Mouse (Mus musculus) limb, embryonic 14.5 days (tissue): ENCODE results near the gene Gm16181. TPM values are rescaled to one million over a fixed set of nuclear protein-coding genes. Genes with fewer than 3 reads are reported as not detected.

ENCODE experiments used
- ATAC-seq: fragments of 200-750 bp; cut with Nextera tagmentation; 2 replicates; pipeline ENCODE4 v1.8.0; 2017; ENCODE audit warnings: low read depth, moderate number of reproducible peaks, moderate TSS enrichment; ENCODE audit not compliant: low FRiP score
- DNase-seq: peaks from one replicate; pipeline ENCODE4 v3.0.0-alpha.2; 2015; ENCODE audit warnings: low spot score
- H3K27ac ChIP-seq: fragments of 300-500 bp; sonication (generic); replicated peaks from 2 replicates; pipeline ENCODE4 v1.5.1; 2014; ENCODE audit warnings: low read depth, mild to moderate bottlenecking, low read length, moderate library complexity, mixed read lengths
- H3K27me3 ChIP-seq: fragments of 300-500 bp; sonication (generic); 2 replicates; pipeline ENCODE4 v1.6.1; 2014; ENCODE audit warnings: low read length, mixed read lengths; ENCODE audit not compliant: control insufficient read depth, insufficient read depth
- H3K36me3 ChIP-seq: fragments of 300-500 bp; sonication (generic); 2 replicates; pipeline ENCODE4 v1.6.1; 2014; ENCODE audit warnings: mild to moderate bottlenecking, low read length, moderate library complexity, mixed read lengths; ENCODE audit not compliant: control insufficient read depth, insufficient read depth
- H3K4me1 ChIP-seq: fragments of 300-500 bp; sonication (generic); 2 replicates; pipeline ENCODE4 v1.6.1; 2014; ENCODE audit warnings: antibody characterized with exemption, low read length, mixed read lengths; ENCODE audit not compliant: control insufficient read depth, insufficient read depth
- H3K4me2 ChIP-seq: fragments of 300-500 bp; sonication (generic); replicated peaks from 2 replicates; pipeline ENCODE4 v1.6.1; 2014; ENCODE audit warnings: low read depth, mild to moderate bottlenecking, low read length, moderate library complexity; ENCODE audit not compliant: severe bottlenecking
- H3K4me3 ChIP-seq: fragments of 300-500 bp; sonication (generic); replicated peaks from 2 replicates; pipeline ENCODE4 v1.5.1; 2014; ENCODE audit warnings: low read length
- H3K9ac ChIP-seq: fragments of 300-500 bp; sonication (generic); 2 replicates; pipeline ENCODE4 v1.6.1; 2014; ENCODE audit warnings: mild to moderate bottlenecking, low read depth, low read length, moderate library complexity; ENCODE audit not compliant: severe bottlenecking
- H3K9me3 ChIP-seq: fragments of 300-500 bp; sonication (generic); 2 replicates; pipeline ENCODE4 v1.6.1; 2016; ENCODE audit warnings: low read length; ENCODE audit not compliant: control insufficient read depth
- POLR2A ChIP-seq: fragments of 200-500 bp; IDR thresholded peaks from 2 replicates; pipeline ENCODE4 v1.8.0; 2012; ENCODE audit warnings: inconsistent platforms, mild to moderate bottlenecking, moderate library complexity, borderline replicate concordance; ENCODE audit not compliant: insufficient read depth, insufficient read length; ENCODE audit errors: extremely low read depth
- WGBS: fragments of 180-500 bp; shearing (Covaris S2); extraction: QIAGEN DNeasy Blood & Tissue Kit; methylation state at CpG from one replicate; pipeline ENCODE4 v1.1.7; 2014; 5-methylcytosine and 5-hydroxymethylcytosine counted together
- polyA plus RNA-seq, 2 experiments: library from polyadenylated mRNA; depleted of rRNA in 1 of 2; stranded (reverse) in 1 of 2; unstranded in 1 of 2; fragments of >200 nt; fragmentation: Nextera tagmentation in 1 of 2; extraction: Ambion mirVana in 1 of 2; gene quantifications; 2 replicates each; pipeline versions ENCODE4 v1.2.1 to v1.2.3; 2012 to 2014

Gm16181 gene
- polyA plus RNA-seq, 2 experiments = not detected

DNA sequence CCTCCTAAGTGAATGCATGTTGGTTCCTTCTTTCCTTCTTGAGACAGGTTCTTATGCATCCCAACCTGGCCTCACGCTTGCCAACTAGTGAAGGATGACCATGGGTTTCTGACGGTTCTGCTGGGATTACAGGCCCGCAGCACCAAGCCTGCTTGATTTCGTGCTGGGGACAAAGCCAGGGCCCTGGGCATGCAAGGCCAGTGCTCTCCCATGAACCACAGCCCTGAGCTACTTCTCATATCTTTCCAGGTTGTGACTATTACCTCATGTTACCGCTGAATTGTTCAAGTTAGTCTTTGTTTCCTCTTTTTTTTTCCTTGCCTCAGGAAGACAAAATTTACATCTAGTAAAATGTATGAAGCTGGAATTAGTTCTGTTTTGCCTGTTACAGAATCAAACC lies 27.7 kb upstream of the Gm16181 start:
- Histone ChIP-seq H3K4me3 (no peak overlapping the region), H3K27ac (no peak overlapping the region), H3K4me2 (no peak overlapping the region), H3K27me3 (peaks cover 21% of the 10 kb centered on the region), H3K9ac (no peak overlapping the region), H3K4me1 (peaks cover 4% of the 10 kb centered on the region; the same call in 1 of the 2 replicates), H3K9me3 (no peaks in the 10 kb centered on the region), H3K36me3 (no peaks in the 10 kb centered on the region)
- no peak for DNase-seq
- WGBS = 86% methylated on average over 5 of the region's 5 CpGs
- TF ChIP-seq POLR2A = no peak
- no peak for ATAC-seq

DNA sequence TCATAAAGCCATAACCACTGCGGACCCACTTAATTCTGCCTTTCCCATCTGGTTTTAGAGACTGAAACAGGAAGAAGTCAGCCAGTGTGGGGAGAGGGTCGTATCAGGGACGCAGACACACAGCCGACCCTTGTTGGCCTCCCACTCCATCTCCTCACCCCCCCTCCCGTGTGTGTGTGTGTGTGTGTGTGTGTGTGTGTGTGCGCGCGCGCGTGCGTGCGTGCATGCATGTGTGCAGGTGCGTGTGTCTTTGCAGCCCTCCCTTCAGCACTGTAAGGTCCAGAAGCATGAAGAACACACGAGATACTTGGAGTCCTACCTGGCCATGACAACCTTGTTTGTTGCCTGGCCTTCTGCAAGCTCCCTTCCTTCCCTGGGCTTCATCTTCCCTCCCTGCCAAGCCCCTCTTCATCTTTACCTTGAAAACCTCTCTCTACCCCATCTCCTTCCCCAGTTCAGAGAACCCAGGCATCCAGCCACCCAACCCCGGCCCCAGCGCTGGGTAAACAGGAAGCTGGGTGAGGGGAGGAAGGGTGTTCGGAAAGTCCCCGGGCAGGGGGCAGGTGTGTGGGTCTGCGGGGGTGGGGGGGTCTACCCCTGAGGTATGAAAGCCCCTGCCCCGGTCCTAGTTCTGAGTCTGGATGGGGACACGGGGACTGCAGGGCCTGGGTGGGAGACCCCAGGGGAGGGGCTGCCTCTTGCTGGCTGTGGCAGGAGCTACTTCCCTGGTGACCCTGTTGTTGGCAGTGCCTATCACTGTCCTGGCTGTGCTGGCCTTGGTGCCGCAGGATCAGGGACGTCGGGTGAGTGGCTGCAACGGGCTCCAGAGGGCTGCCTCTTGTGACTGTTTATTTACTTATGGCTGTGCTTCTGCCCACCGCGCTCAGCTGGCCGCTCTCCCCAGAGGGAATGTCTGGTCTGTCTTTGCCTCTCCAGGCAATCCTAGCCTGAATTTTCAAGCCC lies 26.5 kb upstream of the Gm16181 start, which contains the start of gene Ltb:
Gene Ltb (plus strand): TSS at position 559 of the 963 bp plus-strand sequence.
- ATAC-seq (no peak), DNase-seq (no peak)
- Histone ChIP-seq H3K9me3 (no peaks in the 10 kb centered on the region), H3K36me3 (no peaks in the 10 kb centered on the region), H3K27me3 (peaks cover 21% of the 10 kb centered on the region), H3K27ac (no peak within 1 kb of the TSS), H3K4me1 (peaks cover 4% of the 10 kb centered on the region; the same call in 1 of the 2 replicates), H3K4me2 (peak within 1 kb of the TSS; percentile 62), H3K4me3 (peak within 1 kb of the TSS; percentile 40), H3K9ac (no peak within 1 kb of the TSS)
- 59% methylated on average over 27 of the region's 28 CpGs for WGBS
- TF ChIP-seq POLR2A = no peak

DNA sequence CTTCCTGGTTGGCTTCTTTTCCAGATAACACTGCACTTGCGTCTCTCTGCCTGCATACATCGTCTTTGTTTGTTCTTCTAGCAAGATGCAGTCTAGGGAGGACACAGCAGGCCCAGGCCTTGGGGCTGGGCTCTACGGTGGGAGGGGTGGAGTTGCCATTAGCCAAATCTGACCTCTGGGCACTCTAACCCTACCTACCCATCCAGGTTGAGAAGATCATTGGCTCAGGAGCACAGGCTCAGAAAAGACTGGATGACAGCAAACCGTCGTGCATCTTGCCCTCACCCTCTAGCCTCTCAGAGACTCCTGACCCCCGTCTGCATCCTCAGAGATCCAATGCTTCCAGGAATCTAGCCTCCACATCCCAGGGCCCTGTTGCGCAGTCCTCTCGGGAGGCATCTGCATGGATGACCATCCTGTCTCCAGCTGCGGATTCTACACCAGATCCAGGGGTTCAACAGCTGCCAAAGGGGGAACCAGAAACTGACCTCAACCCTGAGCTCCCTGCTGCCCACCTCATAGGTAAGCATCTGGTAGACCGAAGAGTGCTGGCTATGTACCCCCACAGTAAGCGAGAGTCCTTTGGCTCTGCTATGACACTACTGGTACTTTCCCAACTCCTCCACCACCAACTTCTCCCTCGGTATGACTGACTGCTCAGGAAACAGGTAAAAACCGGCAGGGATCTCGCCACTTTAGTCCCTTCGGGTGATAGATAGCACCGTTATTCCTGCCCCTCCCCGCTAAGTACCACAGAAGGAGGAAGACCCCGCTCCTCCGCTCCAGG lies 25.6 kb upstream of the Gm16181 start:
- 40% methylated on average over 18 of the region's 19 CpGs for WGBS
- DNase-seq = no peak
- Histone ChIP-seq H3K27me3 (peaks cover 21% of the 10 kb centered on the region), H3K27ac (no peak overlapping the region), H3K9ac (peak overlapping the region; percentile 40; the same call in 1 of the 2 replicates), H3K4me2 (peak overlapping the region; percentile 62), H3K36me3 (no peaks in the 10 kb centered on the region), H3K4me3 (peak overlapping the region; percentile 40), H3K4me1 (peaks cover 4% of the 10 kb centered on the region; the same call in 1 of the 2 replicates), H3K9me3 (no peaks in the 10 kb centered on the region)
- no peak for TF ChIP-seq POLR2A
- ATAC-seq = no peak

GRCm38 (mm10) chr17:35195631-35196320 lies 24.9 kb upstream of the Gm16181 start:
- peaks cover 4% of the 10 kb centered on the region; the same call in 1 of the 2 replicates for H3K4me1 ChIP-seq
- peak overlapping the region; percentile 40; the same call in 1 of the 2 replicates for H3K9ac ChIP-seq
- WGBS = 1% methylated on average over 63 of the region's 66 CpGs
- no peak overlapping the region for H3K27ac ChIP-seq
- peak overlapping the region; percentile 40 for H3K4me3 ChIP-seq
- H3K9me3 ChIP-seq = no peaks in the 10 kb centered on the region
- no peak for TF ChIP-seq POLR2A
- ATAC-seq (peak; percentile 75), DNase-seq (peak; percentile 74)
- H3K27me3 ChIP-seq = peaks cover 21% of the 10 kb centered on the region
- H3K36me3 ChIP-seq = no peaks in the 10 kb centered on the region
- H3K4me2 ChIP-seq = peak overlapping the region; percentile 62
